Mouse (Mus musculus) brown adipose tissue, adult 24 weeks (tissue): Measurements from ENCODE around the gene Gm16368. TPM values are rescaled to one million over a fixed set of nuclear protein-coding genes. Genes with fewer than 3 reads are reported as not detected.
"Not testable (repeated sequence)": the region's sequence is repeated elsewhere in the genome, so short reads cannot be mapped to it uniquely, and the experiment has no call there.

Experiments
- H3K27ac ChIP-seq: fragments of 200-500 bp; replicated peaks from 2 replicates; pipeline ENCODE4 v1.5.1; 2012; ENCODE audit warnings: low read depth, mild to moderate bottlenecking, low read length
- H3K4me1 ChIP-seq: fragments of 200-500 bp; 2 replicates; pipeline ENCODE4 v1.6.1; 2012; ENCODE audit warnings: low read length, mixed read lengths; ENCODE audit not compliant: control insufficient read depth, insufficient read depth, insufficient read length
- H3K4me3 ChIP-seq: fragments of 200-500 bp; 2 replicates; pipeline ENCODE4 v1.5.1; 2012; ENCODE audit warnings: low read depth, mild to moderate bottlenecking, low read length, moderate library complexity; ENCODE audit not compliant: insufficient read depth
- polyA plus RNA-seq: library from polyadenylated mRNA; stranded (reverse); fragments of >200 nt; gene quantifications from 2 replicates; pipeline ENCODE4 v1.2.4, GENCODE M21; 2012; ENCODE audit not compliant: missing spikeins, insufficient read depth, insufficient read length

Gm16368 gene
- not detected in 2 replicates for polyA plus RNA-seq

DNA sequence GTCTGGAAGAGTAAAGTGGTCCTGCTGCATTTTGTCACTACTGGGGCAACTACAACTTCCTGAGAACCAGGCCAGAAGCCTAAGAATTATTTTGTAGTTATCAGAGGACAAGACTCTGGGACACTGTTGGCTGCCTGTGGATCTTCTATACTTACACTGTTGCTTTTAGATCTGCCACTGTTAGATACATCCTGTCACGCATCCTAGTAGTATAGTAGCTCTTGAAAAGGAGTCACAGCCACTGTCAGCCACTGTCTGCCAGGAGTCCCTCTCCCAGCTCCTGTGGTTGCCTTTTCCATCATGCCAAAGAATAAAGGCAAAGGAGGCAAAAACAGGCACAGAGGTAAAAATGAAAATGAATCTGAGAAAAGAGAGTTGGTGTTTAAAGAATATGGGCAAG is at the start of gene Gm16368:
Gene Gm16368 (plus strand): TSS at position 301 of the 400 bp plus-strand sequence.
- H3K4me3 ChIP-seq, H3K4me1 ChIP-seq, H3K27ac ChIP-seq: not testable (repeated sequence)

DNA sequence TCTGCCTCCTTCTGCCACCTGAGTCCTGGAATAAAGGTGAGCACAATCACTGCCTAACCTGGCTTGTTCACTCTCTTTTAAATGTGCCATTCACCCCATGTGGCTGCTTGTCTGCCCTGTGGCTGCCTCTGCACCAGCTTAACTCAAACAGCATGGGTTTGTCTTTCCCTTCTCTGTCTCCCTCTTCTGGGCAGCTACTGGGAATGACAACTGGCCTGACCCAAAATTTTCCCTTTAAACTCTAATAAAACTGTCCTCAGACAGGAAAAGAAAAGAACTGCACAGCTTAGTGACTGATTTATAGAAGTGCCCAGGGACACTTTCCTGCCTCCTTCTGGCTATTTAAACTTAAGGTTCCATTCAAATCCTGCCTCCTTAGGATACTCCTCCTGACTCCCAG is 44.4 kb upstream of the Gm16368 start:
- not testable (repeated sequence) for H3K4me3 ChIP-seq, H3K27ac ChIP-seq, H3K4me1 ChIP-seq

- not testable (repeated sequence) for H3K4me1 ChIP-seq, H3K27ac ChIP-seq, H3K4me3 ChIP-seq
Measured at GRCm38 (mm10) chr12:88039703-88040102, 43.8 kb upstream of the Gm16368 start.

DNA sequence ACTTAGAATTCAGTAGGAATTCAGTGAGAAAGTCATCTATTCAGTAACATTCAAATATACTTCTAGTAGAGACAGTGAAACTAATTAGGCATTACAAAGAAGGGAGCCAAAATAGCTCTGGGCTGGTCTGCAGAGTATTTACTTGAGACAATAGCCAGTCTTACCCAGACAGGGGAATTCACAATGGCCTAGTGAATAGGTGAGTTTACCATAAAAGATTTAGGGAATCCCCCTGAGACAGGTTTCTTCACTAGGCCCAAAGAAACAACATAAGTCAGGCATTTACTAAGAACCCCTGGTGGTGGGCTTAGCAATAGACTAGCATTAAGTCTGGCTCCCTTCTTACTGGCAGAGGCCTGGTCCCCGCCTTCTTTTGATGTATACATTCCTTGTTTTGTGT is 38.3 kb upstream of the Gm16368 start:
- H3K27ac ChIP-seq, H3K4me1 ChIP-seq, H3K4me3 ChIP-seq: not testable (repeated sequence)

Other genes starting within 250 kb of the Gm16368 start
- gene Gm2001, start 241.4 kb upstream of the Gm16368 start, polyA plus RNA-seq, result not detected in 2 replicates
- gene Gm2016, start 209.6 kb upstream of the Gm16368 start, polyA plus RNA-seq, result not detected in 2 replicates
- gene Gm2022, start 188.3 kb upstream of the Gm16368 start, polyA plus RNA-seq, result not detected in 2 replicates
- not detected in 2 replicates for gene Gm2035, start 163.8 kb upstream of the Gm16368 start, polyA plus RNA-seq
- gene Gm2042, start 129.6 kb upstream of the Gm16368 start, polyA plus RNA-seq, result not detected in 2 replicates
- gene Gm2075, start 71.8 kb upstream of the Gm16368 start, polyA plus RNA-seq, result not detected in 2 replicates
- not detected in 2 replicates for gene Gm6803, start 64.9 kb upstream of the Gm16368 start, polyA plus RNA-seq
- not detected in 2 replicates for gene Gm2056, start 56.7 kb upstream of the Gm16368 start, polyA plus RNA-seq
- gene Gm10436, start 98.4 kb downstream of the Gm16368 start, polyA plus RNA-seq, result not detected in 2 replicates
- gene Gm8332, start 166.4 kb downstream of the Gm16368 start, polyA plus RNA-seq, result not detected in 2 replicates
- not detected in 2 replicates for gene Gm5662, start 190.8 kb downstream of the Gm16368 start, polyA plus RNA-seq
- gene Gm5039, start 240.3 kb downstream of the Gm16368 start, polyA plus RNA-seq, result not detected in 2 replicates